Mouse (Mus musculus) granulocyte monocyte progenitor cell, adult 5-6 weeks (primary cell): ENCODE data around the gene Gm20509. TPM values are rescaled to one million over a fixed set of nuclear protein-coding genes. Genes with fewer than 3 reads are reported as not detected.

Experiments used
- ATAC-seq: replicated peaks from 2 replicates; pipeline ENCODE4 v1.8.0; 2016; ENCODE audit warnings: mild to moderate bottlenecking, moderate TSS enrichment, inconsistent platforms; ENCODE audit not compliant: poor library complexity, severe bottlenecking
- total RNA-seq, 2 experiments: library from RNA; stranded (forward) in 1 of 2; stranded (reverse) in 1 of 2; fragments of 200-712, 200-1000 nt in 1 of 2; fragments of >200 nt in 1 of 2; fragmentation: Nextera tagmentation in 1 of 2; gene quantifications; 2 replicates each; pipeline ENCODE4 v1.2.3; 2014 to 2017

Gm20509 gene
- total RNA-seq, 2 experiments from 2014 or later, result not detected

GRCm38 (mm10) chr9:73165631-73166030 is 63.4 kb downstream of the Gm20509 start:
- no peak for ATAC-seq

Other genes with a start within 250 kb of the Gm20509 start
- gene Pygo1, start 176.8 kb upstream of the Gm20509 start, total RNA-seq (2014; fragmentation: Nextera tagmentation), result not detected in 2 replicates
- gene Pygo1, start 176.8 kb upstream of the Gm20509 start, total RNA-seq (2017), result not detected in 2 replicates
- 3.9 TPM in 1 of 2 replicates, not detected in the other for gene Dyx1c1, start 143.7 kb upstream of the Gm20509 start, total RNA-seq (2014; fragmentation: Nextera tagmentation)
- 0.17 and 0.52 TPM in 2 replicates for gene Dyx1c1, start 143.7 kb upstream of the Gm20509 start, total RNA-seq (2017)
- not detected in 2 replicates for gene Gm44503, start 143.6 kb upstream of the Gm20509 start, total RNA-seq (2014; fragmentation: Nextera tagmentation)
- 0.21 TPM in 1 of 2 replicates, not detected in the other for gene Gm44503, start 143.6 kb upstream of the Gm20509 start, total RNA-seq (2017)
- gene Ccpg1os, start 117.1 kb upstream of the Gm20509 start, total RNA-seq (2014; fragmentation: Nextera tagmentation), result 11.3 and 24.2 TPM in 2 replicates
- gene Ccpg1os, start 117.1 kb upstream of the Gm20509 start, total RNA-seq (2017), result 4.4 and 11.3 TPM in 2 replicates
- gene Ccpg1, start 117.0 kb upstream of the Gm20509 start, total RNA-seq (2014; fragmentation: Nextera tagmentation), result 27.1 and 35.0 TPM in 2 replicates
- gene Ccpg1, start 117.0 kb upstream of the Gm20509 start, total RNA-seq (2017), result 39.2 and 42.6 TPM in 2 replicates
- 32.5 and 38.2 TPM in 2 replicates for gene Pigb, start 62.1 kb upstream of the Gm20509 start, total RNA-seq (2014; fragmentation: Nextera tagmentation)
- gene Pigb, start 62.1 kb upstream of the Gm20509 start, total RNA-seq (2017), result 7.3 and 9.1 TPM in 2 replicates
- gene Rab27a, start 57.6 kb upstream of the Gm20509 start, total RNA-seq (2014; fragmentation: Nextera tagmentation), result 92.8 and 93.0 TPM in 2 replicates
- gene Rab27a, start 57.6 kb upstream of the Gm20509 start, total RNA-seq (2017), result 171 and 187 TPM in 2 replicates
- 1.6 and 7.0 TPM in 2 replicates for gene Khdc3, start 634 bp upstream of the Gm20509 start, total RNA-seq (2014; fragmentation: Nextera tagmentation)
- 1.8 TPM in 1 of 2 replicates, not detected in the other for gene Khdc3, start 634 bp upstream of the Gm20509 start, total RNA-seq (2017)
- gene Rsl24d1, start 11.0 kb downstream of the Gm20509 start, total RNA-seq (2014; fragmentation: Nextera tagmentation), result 87.9 and 106 TPM in 2 replicates
- gene Rsl24d1, start 11.0 kb downstream of the Gm20509 start, total RNA-seq (2017), result 172 and 197 TPM in 2 replicates